Mouse (Mus musculus) intestine, postnatal 0 days (tissue): ENCODE measurements around the gene Gm43552. TPM values are rescaled to one million over a fixed set of nuclear protein-coding genes. Genes with fewer than 3 reads are reported as not detected.
A peak's percentile ranks its signal among the peaks of the same experiment; 100 is the strongest.

Experiments
- ATAC-seq: fragments of 200-750 bp; cut with Nextera tagmentation; 2 replicates; pipeline ENCODE4 v1.8.0; 2017; ENCODE audit warnings: mild to moderate bottlenecking, moderate TSS enrichment, moderate library complexity
- H3K27ac ChIP-seq: fragments of 300-500 bp; sonication (generic); 2 replicates; pipeline ENCODE4 v1.5.1; 2014; ENCODE audit warnings: mild to moderate bottlenecking, low read depth, low read length, moderate library complexity
- H3K27me3 ChIP-seq: fragments of 300-500 bp; sonication (generic); replicated peaks from 2 replicates; pipeline ENCODE4 v1.6.1; 2014; ENCODE audit warnings: low read length, mixed read lengths; ENCODE audit not compliant: control insufficient read depth, insufficient read depth
- H3K36me3 ChIP-seq: fragments of 300-500 bp; sonication (generic); 2 replicates; pipeline ENCODE4 v1.6.1; 2014; ENCODE audit warnings: mild to moderate bottlenecking, moderate library complexity; ENCODE audit not compliant: control insufficient read depth, insufficient read depth
- H3K4me1 ChIP-seq: fragments of 300-500 bp; sonication (generic); replicated peaks from 2 replicates; pipeline ENCODE4 v1.6.1; 2014; ENCODE audit warnings: antibody characterized with exemption, low read length, mixed read lengths; ENCODE audit not compliant: control insufficient read depth, insufficient read depth
- H3K4me2 ChIP-seq: fragments of 300-500 bp; sonication (generic); replicated peaks from 2 replicates; pipeline ENCODE4 v1.6.1; 2014; ENCODE audit warnings: low read depth, mild to moderate bottlenecking, moderate library complexity
- H3K4me3 ChIP-seq: fragments of 300-500 bp; sonication (generic); 2 replicates; pipeline ENCODE4 v1.5.1; 2014; ENCODE audit warnings: low read depth, low read length
- H3K9ac ChIP-seq: fragments of 300-500 bp; sonication (generic); 2 replicates; pipeline ENCODE4 v1.6.1; 2014; ENCODE audit warnings: mild to moderate bottlenecking, low read depth, low read length
- H3K9me3 ChIP-seq: fragments of 300-500 bp; sonication (generic); 2 replicates; pipeline ENCODE4 v1.6.1; 2016; ENCODE audit warnings: mixed run types; ENCODE audit not compliant: control insufficient read depth
- CTCF ChIP-seq: sonication (generic); IDR thresholded peaks from 2 replicates; pipeline ENCODE4 v1.5.1; 2016; ENCODE audit warnings: low read depth, mild to moderate bottlenecking, control low read depth, antibody characterized with exemption, moderate library complexity
- WGBS: fragments of 180-500 bp; shearing (Covaris S2); extraction: QIAGEN DNeasy Blood & Tissue Kit; methylation state at CpG from one replicate; pipeline ENCODE4 v1.1.7; 2014; 5-methylcytosine and 5-hydroxymethylcytosine counted together
- polyA plus RNA-seq: library from polyadenylated mRNA; unstranded; fragments of >200 nt; fragmentation: Nextera tagmentation; extraction: Ambion mirVana; gene quantifications from 2 replicates; pipeline ENCODE4 v1.2.1, GENCODE M21; 2015

The Gm43552 gene
- polyA plus RNA-seq, 1 experiment from 2014 or later, result not detected

DNA sequence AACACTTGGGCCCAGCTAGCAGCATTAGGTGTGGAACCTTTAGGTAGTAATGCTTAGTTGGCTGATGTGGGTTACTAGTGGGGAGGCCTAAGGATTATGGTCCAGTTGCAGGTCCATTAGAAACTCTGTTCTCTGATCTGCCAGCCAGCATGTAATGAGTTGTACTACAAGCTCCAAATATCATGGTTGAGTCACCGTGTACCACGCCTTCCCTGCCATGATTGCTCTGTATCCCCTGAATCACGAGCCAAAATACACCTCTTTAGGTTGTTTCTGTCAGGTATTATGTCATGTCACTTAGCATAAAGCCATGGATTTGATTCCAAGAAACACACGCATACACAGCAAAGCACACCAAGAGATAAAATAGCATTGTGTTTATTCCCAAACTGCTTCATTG lies 32.2 kb upstream of the Gm43552 start:
- no peak for ATAC-seq
- Histone ChIP-seq H3K9ac (no peak overlapping the region), H3K27me3 (no peaks in the 10 kb centered on the region), H3K4me1 (no peaks in the 10 kb centered on the region), H3K27ac (no peak overlapping the region), H3K9me3 (no peaks in the 10 kb centered on the region), H3K4me3 (no peak overlapping the region), H3K4me2 (no peak overlapping the region), H3K36me3 (no peaks in the 10 kb centered on the region)
- 70% methylated on average over 4 of the region's 4 CpGs for WGBS
- no peak for TF ChIP-seq CTCF

GRCm38 (mm10) chr5:65521803-65522202 lies 29.2 kb upstream of the Gm43552 start:
- no peaks in the 10 kb centered on the region for H3K4me1 ChIP-seq
- peak; percentile 60 for TF ChIP-seq CTCF
- H3K9ac ChIP-seq, result no peak overlapping the region
- no peak for ATAC-seq
- H3K27ac ChIP-seq, result no peak overlapping the region
- no peak overlapping the region for H3K4me2 ChIP-seq
- no peaks in the 10 kb centered on the region for H3K36me3 ChIP-seq
- no peaks in the 10 kb centered on the region for H3K27me3 ChIP-seq
- no peak overlapping the region for H3K4me3 ChIP-seq
- no peaks in the 10 kb centered on the region for H3K9me3 ChIP-seq
- 84% methylated on average over 1 of the region's 1 CpGs for WGBS

- Histone ChIP-seq H3K9me3 (0 out of 2 replicates have a peak, but pooled peaks cover 3% of the 10 kb centered on the region), H3K4me3 (no peak overlapping the region), H3K27ac (no peak overlapping the region), H3K4me2 (no peak overlapping the region), H3K27me3 (no peaks in the 10 kb centered on the region), H3K36me3 (no peaks in the 10 kb centered on the region), H3K4me1 (no peaks in the 10 kb centered on the region), H3K9ac (no peak overlapping the region)
- TF ChIP-seq CTCF, result no peak
- 31% methylated on average over 5 of the region's 5 CpGs for WGBS
- ATAC-seq, result peak; percentile 77
Measured at GRCm38 (mm10) chr5:65514635-65515278, 22.1 kb upstream of the Gm43552 start.

- 0 out of 2 replicates have a peak, but pooled peaks cover 3% of the 10 kb centered on the region for H3K9me3 ChIP-seq
- H3K9ac ChIP-seq, result no peak overlapping the region
- H3K4me2 ChIP-seq, result no peak overlapping the region
- H3K36me3 ChIP-seq, result no peaks in the 10 kb centered on the region
- ATAC-seq, result no peak
- TF ChIP-seq CTCF, result no peak
- 54% methylated on average over 3 of the region's 3 CpGs for WGBS
- H3K27me3 ChIP-seq, result no peaks in the 10 kb centered on the region
- H3K27ac ChIP-seq, result no peak overlapping the region
- H3K4me1 ChIP-seq, result no peaks in the 10 kb centered on the region
- H3K4me3 ChIP-seq, result no peak overlapping the region
Measured at GRCm38 (mm10) chr5:65513506-65513905, 20.9 kb upstream of the Gm43552 start.

DNA sequence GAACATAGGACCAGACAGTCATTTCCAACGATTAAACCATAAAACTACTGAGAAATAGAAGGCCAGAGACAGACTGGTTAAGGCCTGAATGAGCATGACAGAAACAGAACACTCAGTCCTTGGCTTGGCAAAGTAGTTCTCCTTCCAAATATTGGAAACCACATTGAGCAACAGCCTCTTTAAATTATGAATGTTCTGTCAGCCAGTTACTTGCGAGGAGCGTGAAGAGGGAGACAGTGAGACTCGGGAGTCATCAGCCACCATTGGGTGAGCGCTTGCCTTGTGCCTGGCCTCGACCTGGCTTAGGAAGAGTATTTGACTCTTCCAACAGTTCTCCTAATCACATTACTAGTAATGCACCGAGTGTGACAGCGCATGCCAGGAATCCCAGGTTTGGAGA lies 15.8 kb upstream of the Gm43552 start:
- Histone ChIP-seq H3K4me1 (no peaks in the 10 kb centered on the region), H3K4me3 (no peak overlapping the region), H3K27ac (no peak overlapping the region), H3K4me2 (no peak overlapping the region), H3K27me3 (no peaks in the 10 kb centered on the region), H3K36me3 (no peaks in the 10 kb centered on the region), H3K9ac (no peak overlapping the region), H3K9me3 (0 out of 2 replicates have a peak, but pooled peaks cover 3% of the 10 kb centered on the region)
- TF ChIP-seq CTCF, result no peak
- 78% methylated on average over 8 of the region's 8 CpGs for WGBS
- no peak for ATAC-seq

DNA sequence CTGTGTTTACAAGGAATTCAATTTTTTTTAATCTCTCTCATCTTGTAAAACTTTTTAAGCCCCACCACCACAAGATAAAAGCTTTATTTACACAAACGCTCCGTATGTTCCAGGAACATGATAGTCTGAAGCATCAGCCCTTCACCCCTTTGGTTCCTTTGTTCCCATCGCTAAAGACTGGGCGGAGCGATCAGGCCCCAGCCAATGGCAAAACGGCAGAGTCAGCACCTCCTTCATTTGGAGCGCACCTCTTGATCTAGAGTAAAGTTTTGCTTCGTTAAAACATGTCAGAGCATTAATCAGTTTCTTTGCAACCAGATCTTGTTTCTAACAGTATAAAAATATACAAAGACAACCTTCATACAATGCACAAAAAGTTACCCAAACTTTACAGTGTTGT lies 13.2 kb upstream of the Gm43552 start:
- Histone ChIP-seq H3K4me2 (peak overlapping the region; percentile 51), H3K27me3 (no peaks in the 10 kb centered on the region), H3K4me3 (no peak overlapping the region), H3K27ac (no peak overlapping the region), H3K4me1 (no peaks in the 10 kb centered on the region), H3K9ac (no peak overlapping the region), H3K36me3 (no peaks in the 10 kb centered on the region), H3K9me3 (no peaks in the 10 kb centered on the region)
- no peak for TF ChIP-seq CTCF
- WGBS, result 14% methylated on average over 8 of the region's 8 CpGs
- ATAC-seq, result no peak
